Mouse (Mus musculus) frontal cortex, postnatal 10 days (tissue): ENCODE measurements around the gene Gpr83.
A peak's percentile ranks its signal among the peaks of the same experiment; 100 is the strongest.

Experiments
- DNase-seq, 2 experiments: peaks; one replicate each; pipeline ENCODE4 v3.0.0; 2022; ENCODE audit warnings: low spot score in 2 of 2, mixed read lengths in 1 of 2

Gene Gpr83

DNA sequence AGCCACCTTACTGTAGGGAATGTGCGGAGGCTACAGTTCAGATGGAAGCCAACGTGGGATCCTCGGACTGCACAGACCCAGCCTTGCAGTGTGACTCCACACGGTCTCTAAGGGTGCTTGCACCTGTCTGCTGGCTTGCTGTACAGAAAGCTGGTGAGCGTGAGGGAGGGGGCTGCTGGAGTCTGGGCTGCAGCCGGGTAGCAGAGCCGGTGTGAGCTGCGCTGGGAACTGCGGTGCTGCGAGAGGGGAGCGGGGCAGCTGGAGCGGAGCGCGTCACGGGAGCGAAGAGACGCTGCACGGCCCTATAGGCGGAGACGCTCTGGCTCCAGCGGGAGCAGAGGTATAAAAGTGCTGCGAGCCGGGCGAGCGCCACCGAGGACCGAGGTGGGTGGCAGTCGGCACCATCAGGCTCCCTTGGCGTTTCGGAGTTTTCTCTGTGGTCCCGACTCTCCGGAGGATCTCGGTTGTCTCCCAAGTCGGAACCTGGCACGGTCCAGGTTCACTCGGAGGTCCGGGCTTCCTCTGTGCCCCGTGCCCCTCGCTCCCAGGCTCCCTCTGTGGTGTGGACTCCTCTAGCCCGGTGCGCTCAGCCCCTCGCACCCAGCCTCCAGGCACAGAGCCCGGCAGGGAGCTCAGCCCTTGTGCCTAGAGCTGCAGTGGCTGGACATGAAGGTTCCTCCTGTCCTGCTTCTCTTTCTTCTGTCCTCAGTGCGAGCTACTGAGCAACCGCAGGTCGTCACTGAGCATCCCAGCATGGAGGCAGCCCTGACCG, at the start of gene Gpr83:
Gpr83 (plus strand) TSS at position 343 of the 772 bp plus-strand sequence.
- peak in 1 of 2 experiments; percentile 47 for DNase-seq

GRCm38 (mm10) chr9:14821396-14821795, 38.6 kb upstream of the Gpr83 start:
- no peak for DNase-seq

- no peak for DNase-seq
Observed at GRCm38 (mm10) chr9:14824840-14825239, 35.2 kb upstream of the Gpr83 start.

DNA sequence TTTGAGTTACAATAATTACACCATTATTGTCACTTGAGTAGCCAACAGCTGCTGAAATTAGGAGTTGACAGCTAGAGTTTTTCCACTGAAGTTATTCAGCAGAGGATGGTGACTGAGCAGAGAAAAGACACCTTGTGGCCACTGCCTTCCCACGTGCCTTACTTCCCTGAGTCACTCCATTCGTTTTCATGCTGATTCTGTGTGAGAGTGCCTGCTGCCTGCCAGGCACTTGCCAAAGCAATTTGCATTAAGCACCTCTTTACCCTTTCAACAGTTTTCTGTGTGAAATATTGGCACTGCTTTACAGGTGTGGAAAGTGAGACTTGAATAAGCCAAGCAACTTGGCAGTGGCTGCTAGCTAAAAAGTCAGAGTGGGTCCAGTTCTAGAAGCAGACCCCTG, 32.1 kb upstream of the Gpr83 start:
- DNase-seq = no peak

DNA sequence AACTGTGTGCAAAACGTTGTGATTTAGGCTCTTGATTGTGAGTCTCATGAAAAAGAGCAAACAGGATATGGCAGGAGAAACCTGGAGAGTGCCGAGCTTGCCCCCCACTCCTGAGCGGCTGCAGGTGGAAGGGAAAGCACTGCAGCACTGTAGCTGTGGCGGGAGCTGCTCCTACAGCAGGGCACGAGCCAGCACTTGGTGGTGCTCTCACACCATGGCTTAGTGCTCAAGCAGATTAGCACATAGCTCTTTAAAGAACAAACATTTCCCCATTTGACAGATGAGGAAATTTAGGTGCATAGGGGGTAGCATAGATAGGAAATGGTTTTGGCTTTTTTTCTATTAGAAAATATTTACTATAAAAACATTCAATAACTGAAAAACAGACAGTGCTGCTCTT, 28.0 kb upstream of the Gpr83 start:
- no peak for DNase-seq

DNA sequence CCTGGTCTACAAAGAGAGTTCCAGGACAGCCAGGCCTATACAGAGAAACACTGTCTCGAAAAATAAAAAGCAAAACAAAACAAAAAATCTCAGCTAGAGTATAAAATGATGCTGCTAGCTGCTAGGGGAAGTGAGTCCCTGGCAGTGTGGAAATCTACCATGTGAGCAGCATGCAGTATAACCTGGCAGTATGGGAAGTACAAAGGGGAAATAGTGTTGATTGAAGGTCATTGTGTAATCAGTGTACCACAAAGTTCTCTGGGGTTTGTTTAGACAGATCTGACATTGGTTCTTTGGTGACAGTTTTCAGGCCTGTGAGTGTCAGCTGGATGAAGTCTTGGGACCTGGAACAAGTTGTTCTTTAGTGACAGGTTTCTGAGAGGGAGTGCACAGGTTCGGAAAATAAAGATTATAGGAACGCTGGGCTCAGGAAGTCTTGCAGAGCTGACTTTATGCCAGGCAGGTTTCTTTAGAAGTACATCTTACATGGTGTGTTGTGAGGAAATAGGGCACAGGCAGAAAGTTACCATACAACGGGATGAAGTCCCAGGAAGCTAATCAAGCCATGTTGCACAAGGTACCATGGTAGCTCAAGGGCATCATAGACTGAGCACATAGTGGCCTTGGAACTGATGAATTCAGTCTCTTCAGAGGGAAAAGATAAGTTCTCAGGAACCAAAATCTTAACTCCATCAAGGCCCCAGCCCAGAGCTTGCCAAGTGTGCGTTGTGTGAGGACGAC, 24.5 kb upstream of the Gpr83 start:
- DNase-seq = no peak

- DNase-seq = no peak
Observed at GRCm38 (mm10) chr9:14839527-14839926, 20.5 kb upstream of the Gpr83 start.

- no peak for DNase-seq
Observed at GRCm38 (mm10) chr9:14839970-14840369, 20.0 kb upstream of the Gpr83 start.

DNA sequence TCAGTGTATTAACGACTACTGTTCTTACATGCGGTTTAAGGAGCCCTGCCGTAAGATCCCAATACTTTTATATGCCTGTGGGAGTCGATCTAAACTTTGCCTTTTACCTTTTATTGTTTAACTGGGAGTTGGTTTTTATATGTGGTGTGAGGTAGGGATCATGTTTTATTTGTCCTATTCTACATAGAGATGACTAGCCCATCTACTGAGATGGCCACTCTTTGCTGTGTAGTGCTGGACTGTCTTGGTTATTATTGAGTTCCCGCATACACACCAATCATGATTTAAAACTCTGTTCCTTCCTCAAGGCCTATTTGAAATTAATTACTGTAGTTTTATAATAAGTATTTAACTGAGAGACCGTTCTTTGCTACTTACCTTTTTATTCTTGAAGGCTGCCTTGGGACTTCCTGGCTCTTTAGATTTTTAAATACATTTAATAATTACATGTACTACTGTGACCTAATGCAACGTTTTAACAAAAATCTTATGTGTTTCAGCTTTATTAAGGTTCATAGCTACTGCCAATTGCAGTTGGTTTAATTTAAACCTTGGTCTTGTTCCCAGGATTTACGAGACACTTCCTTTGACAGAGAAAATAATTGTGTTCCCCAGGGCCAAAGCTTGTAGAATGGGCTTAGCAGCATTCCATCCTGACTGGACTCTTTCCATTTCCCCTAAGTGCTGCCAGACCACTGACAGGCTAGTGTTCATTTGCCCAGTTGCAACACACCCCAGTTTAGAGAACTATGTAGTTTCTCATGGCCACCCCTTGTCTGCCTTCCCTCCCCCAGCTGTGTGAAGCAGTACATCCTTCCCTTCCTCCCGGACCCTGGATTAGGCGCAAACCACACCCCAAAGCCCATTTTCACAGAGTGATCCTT, 17.9 kb upstream of the Gpr83 start:
- no peak for DNase-seq

GRCm38 (mm10) chr9:14843311-14843857, 16.6 kb upstream of the Gpr83 start:
- DNase-seq = no peak

DNA sequence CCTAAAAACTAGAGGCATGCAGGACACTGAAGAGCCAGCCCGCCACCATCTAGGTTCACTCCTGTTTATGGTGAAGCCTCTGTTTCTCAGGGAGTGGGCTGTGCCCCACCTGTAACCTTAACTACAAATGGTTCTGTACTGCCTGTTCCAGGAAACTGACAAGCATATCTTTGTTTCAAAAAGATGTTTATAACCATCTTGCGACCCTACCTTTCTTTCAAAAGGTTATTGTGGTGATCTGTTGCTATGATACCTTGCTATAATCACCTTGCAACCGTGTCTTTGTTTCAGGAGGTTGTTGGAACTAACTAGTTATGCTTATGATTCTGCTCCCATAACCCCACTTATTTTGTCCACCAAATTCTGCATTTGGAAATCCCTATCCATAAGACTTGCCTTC, 16.1 kb upstream of the Gpr83 start:
- no peak for DNase-seq

- DNase-seq = no peak
Observed at GRCm38 (mm10) chr9:14846428-14846827, 13.6 kb upstream of the Gpr83 start.

DNA sequence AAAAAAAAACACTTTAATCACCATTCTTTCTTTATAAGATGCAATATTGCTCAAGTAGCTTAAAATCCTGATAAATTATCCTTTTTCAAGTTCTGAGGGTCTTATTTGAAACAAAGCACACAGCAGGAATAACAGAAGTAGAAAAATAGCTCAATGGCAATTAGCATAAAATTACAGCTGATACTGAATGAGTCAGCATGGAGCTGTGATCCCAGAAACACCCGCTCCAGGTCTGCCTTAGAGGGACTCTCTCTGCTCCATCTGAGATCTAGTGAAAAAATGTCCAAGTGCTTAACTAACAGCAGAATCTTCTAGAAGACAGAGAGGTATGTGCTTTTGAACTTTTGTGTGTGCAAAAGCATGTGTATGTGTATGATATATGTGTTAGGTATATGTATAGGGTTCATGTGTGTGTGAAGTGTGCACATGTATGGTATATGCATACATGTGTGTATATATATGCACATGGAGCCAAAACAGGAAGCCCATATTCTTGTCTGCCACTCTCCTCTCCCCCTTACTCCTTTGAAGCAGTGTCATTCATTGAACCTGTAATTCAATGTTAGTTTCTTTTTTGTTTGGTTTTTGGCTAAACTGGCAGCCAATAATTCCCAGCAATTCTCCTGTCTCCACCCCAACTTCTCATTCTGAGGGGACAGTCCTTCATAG, 11.6 kb upstream of the Gpr83 start:
- DNase-seq = no peak

- DNase-seq = no peak
Observed at GRCm38 (mm10) chr9:14854585-14854984, 5.4 kb upstream of the Gpr83 start.

DNA sequence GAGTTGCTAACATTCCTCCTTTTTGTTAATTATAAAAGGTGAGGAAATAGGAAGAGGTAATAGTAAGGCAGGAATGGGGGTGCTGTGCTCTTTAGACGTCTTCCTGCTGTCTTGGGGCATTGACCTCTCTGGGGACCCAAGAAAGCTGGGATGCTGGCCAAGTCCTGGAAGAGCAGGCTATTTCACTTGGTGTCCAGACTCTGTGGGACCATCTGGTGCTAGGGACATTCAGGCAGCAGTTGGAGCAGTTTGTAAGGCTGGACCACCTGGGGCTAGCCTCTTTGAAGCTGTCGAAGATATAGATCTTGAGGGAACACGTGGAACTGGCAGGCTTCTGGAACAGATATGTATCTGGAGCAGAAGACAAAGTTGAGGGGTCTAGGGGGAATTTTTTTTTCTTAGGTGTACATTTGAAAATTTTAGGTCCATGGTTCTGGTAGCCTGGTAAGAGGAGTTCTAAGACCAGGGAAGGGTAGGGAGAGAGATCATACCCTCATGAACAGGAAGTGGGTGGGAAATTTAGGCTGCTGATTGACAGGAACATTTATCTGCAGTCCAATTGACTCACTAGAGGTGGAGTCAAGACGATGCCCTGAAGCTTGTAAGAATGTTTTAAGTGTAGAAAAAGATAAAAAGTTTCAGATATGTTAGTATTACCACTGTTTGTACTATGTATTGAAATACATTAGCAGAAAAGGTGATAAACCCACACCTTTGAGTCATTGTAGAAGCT, 2.9 kb upstream of the Gpr83 start:
- DNase-seq = no peak

DNA sequence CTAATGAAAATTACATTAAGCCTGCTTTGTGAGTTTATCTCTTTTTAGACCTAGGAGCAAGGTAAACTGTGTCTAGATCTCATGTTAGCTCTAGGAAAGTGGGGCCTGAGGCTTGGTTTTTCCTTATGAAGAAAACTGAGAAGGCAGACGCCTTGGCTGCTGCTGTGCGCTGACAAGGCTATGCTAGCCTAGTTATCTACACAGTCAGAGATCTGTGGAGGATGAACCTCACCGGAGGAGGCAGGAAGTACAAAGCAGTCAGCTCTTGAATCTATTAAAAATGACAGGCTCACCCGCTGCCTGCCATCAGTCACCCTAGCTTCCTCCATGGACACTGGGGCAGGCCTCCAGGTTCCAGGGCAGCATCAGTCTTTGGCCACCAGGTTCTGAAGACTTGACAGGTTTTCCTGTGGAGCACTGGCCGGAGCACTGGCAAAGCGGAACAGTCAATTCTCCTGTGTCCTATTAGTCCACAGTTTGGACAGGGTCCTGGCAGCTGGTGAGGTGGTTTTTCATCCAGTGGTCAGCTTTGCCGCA, 1.8 kb upstream of the Gpr83 start:
- DNase-seq = no peak

- DNase-seq = no peak
Observed at GRCm38 (mm10) chr9:14858782-14859181, 1.2 kb upstream of the Gpr83 start.

- no peak for DNase-seq
Observed at GRCm38 (mm10) chr9:14863126-14863525, 3.1 kb downstream of the Gpr83 start.

GRCm38 (mm10) chr9:14864726-14865125, 4.7 kb downstream of the Gpr83 start:
- no peak for DNase-seq

DNA sequence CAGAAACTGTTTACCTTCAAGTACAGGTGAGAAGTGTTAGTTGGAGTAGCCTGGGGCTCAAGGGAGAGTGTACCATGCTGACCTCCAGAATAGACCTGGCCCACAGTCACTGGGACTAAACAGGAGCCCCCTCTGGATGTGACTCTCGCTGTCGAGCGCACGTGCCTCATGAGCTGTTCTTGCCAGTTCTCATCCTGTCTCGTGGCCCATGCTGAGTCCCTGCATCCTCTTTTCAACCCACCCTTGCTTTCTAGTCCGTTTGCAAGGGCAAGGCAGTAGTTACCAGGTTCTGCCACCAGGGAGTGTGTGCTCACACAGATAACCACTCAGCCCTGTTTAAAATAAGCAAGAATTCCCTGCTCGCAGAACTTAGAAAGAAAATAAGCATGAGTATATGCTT, 6.9 kb downstream of the Gpr83 start:
- DNase-seq = peak in 1 of 2 experiments; percentile 57
